Mouse (Mus musculus): Measurements from ENCODE around the gene Lss.

GRCm38 (mm10) chr10:76546566-76546965, 15.2 kb downstream of the Lss start:
- TF ChIP-seq CTCF (IDR thresholded peaks at IDR 0.05; ENCODE audit: low read depth, low read length) (no peak), POLR2A (IDR thresholded peaks at IDR 0.05; ENCODE audit: insufficient read depth, low read length) (no peak), EP300 (IDR thresholded peaks at IDR 0.05; ENCODE audit: insufficient read depth, low read depth, low read length) (no peak)
